Mouse (Mus musculus): ENCODE results near the gene Gnl2. TPM values are rescaled to one million over a fixed set of nuclear protein-coding genes. Genes with fewer than 3 reads are reported as not detected.
A peak's percentile ranks its signal among the peaks of the same experiment; 100 is the strongest.

The Gnl2 gene
- polyA plus RNA-seq, 1 experiment from 2014 or later = 94.8 TPM

DNA sequence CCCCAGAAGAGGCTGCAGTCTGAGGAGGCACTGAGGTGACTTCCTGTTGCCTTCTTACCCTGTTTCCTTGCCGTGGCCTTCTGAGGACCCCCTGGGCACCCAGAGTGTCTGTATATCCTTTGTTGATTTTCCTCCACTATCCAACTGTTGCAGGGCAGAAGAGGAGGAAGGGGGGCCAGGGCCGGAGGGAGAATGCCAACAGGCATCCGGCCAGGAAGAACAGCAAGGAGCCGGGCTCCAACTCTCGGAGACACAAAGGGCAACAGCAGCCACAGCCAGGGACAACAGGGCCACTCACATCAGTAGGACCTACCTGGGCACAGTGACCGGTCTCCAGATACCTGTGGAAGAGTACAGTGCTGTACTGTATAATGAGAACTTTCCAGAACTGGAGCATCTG lies 8.2 kb upstream of the Gnl2 start:
- H3K4me1 ChIP-seq (replicated peaks) = no peaks in the 10 kb centered on the region
- no peaks in the 10 kb centered on the region for H3K36me3 ChIP-seq
- no peak overlapping the region for H3K4me3 ChIP-seq (replicated peaks)
- no peak for ATAC-seq
- H3K27ac ChIP-seq = no peak overlapping the region
- H3K27me3 ChIP-seq = no peaks in the 10 kb centered on the region
- WGBS = 70% methylated on average over 6 of the region's 6 CpGs
- no peak overlapping the region for H3K4me2 ChIP-seq (replicated peaks)
- no peaks in the 10 kb centered on the region for H3K9me3 ChIP-seq
- no peak overlapping the region for H3K9ac ChIP-seq (replicated peaks)

DNA sequence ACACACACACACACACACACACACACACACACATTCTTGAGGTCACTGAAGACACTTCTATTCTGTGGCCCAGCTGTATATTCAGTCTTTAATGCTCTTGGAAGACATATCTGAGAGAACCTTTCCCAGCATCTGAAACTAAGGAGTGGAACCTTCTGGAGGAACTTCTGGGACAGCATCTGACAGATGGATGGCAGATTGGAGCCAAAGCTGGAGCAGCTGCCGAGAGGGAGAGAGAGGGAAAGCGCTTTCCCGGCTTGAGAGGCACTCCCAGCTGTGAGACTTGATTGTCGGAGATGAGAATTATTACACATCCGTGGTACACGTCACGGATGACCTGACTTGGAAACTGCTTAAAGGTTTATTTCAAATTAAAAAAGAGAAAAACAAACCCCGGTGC lies 7.7 kb upstream of the Gnl2 start:
- H3K36me3 ChIP-seq = no peaks in the 10 kb centered on the region
- H3K4me2 ChIP-seq (replicated peaks) = no peak overlapping the region
- no peaks in the 10 kb centered on the region for H3K27me3 ChIP-seq
- no peak for ATAC-seq
- H3K4me1 ChIP-seq (replicated peaks) = no peaks in the 10 kb centered on the region
- H3K4me3 ChIP-seq (replicated peaks) = no peak overlapping the region
- WGBS = 71% methylated on average over 8 of the region's 8 CpGs
- H3K27ac ChIP-seq = no peak overlapping the region
- H3K9me3 ChIP-seq = no peaks in the 10 kb centered on the region
- no peak overlapping the region for H3K9ac ChIP-seq (replicated peaks)

DNA sequence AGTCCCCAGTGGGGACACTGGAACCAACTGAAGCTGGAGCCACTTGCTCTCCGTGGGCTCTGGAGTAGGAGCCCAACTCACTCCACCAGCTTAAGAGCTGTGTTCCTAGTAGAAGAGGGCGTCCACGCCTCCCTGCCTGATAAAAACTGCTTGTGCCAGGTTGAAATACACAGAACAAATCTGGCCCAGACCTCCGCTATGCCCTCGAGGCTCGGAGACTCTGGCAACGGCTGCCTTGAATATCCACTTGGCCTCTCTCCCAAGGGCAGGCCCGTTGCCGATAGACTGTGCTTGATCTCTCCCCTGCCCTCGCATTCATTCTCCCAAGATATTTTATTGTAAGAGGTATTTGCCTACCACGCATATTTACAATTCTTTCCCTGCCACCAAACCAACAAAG lies 1.0 kb downstream of the Gnl2 start:
- Histone ChIP-seq H3K27me3 (no peaks in the 10 kb centered on the region), H3K4me1 (replicated peaks) (no peaks in the 10 kb centered on the region), H3K4me2 (replicated peaks) (no peak overlapping the region), H3K9me3 (no peaks in the 10 kb centered on the region), H3K4me3 (replicated peaks) (no peak overlapping the region), H3K27ac (no peak overlapping the region), H3K36me3 (no peaks in the 10 kb centered on the region), H3K9ac (replicated peaks) (no peak overlapping the region)
- ATAC-seq = no peak
- 79% methylated on average over 11 of the region's 11 CpGs for WGBS

DNA sequence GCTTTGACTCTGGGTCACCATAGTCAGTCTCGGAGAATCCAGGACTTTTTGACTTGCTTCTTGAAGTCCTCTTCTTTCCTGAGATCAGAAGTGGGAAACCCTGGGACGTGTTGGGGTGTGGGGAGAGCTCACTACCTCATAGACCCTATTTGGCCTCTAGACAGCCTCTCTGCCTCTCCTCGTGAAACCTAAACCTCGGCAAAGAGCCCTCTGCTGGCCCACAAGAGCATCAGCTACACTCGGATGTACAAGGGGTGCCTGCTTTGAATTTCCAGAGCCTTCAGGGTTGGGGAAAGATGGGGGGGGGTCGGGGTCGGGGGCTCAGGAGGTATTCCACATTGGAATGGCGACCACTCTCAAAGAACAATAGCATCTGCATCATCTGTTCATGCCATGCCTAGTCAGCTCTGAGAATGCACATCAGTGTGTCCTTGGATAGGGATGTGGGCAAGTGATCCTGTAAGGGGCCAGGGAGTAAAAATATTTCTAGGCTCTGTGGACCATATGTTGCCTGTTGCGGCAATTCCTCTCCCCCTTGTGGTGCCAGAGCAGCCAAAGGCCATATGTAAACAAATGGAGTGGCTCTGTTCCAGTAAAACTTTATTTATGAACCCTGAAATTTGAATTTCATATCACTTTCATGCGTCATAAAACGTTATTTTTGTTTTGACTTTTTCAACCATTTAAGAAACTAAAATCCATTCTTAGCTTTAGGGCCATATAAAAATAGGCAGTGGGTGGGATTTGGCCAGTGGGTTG lies 4.6 kb downstream of the Gnl2 start:
- Histone ChIP-seq H3K4me3 (replicated peaks) (no peak overlapping the region), H3K9me3 (no peaks in the 10 kb centered on the region), H3K27ac (no peak overlapping the region), H3K4me1 (replicated peaks) (no peaks in the 10 kb centered on the region), H3K36me3 (no peaks in the 10 kb centered on the region), H3K27me3 (no peaks in the 10 kb centered on the region), H3K9ac (replicated peaks) (no peak overlapping the region), H3K4me2 (replicated peaks) (no peak overlapping the region)
- ATAC-seq = no peak
- WGBS = 38% methylated on average over 11 of the region's 11 CpGs

DNA sequence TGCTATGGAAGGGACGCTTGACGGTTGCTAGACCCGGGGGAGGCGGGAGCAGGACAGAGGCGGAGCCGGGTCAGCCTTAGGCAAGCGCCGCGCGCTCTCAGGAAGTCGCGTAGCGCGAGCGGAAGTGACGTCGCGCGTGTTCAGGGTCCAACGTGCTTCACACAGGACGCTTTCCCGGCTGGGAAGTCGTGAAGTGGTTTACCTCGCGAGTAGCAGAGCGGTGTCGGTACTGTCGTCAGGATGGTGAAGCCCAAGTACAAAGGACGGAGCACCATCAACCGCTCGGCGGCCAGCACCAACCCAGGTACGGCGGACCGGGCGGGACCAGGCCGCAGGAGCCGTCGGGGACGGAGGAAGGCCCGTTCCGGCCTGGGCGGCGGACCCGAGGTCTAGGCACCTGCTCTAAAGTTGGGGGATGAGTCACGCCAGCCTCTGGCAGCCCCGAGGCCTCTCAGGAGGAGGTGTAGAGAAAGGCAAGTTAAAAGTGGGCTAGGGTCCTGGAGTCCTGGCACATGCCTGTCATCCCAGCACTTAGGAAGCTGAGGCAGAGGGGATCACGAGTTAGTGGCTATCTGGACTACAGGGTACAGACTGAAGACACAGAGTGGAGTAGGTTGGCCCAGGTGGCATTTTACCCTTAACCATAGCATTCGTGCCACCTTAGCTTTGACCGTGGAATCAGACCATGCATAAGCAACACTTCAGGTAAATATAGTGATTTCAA lies 13.7 kb downstream of the Gnl2 start:
- ATAC-seq = peak; percentile 98
- H3K36me3 ChIP-seq = peaks cover 12% of the 10 kb centered on the region
- no peaks in the 10 kb centered on the region for H3K27me3 ChIP-seq
- no peaks in the 10 kb centered on the region for H3K9me3 ChIP-seq
- peak overlapping the region; percentile 92 for H3K4me2 ChIP-seq (replicated peaks)
- peak overlapping the region; percentile 51; the same call in 1 of the 2 replicates for H3K27ac ChIP-seq
- H3K4me3 ChIP-seq (replicated peaks) = peak overlapping the region; percentile 97
- WGBS = under 1% methylated on average over 50 of the region's 50 CpGs
- H3K9ac ChIP-seq (replicated peaks) = peak overlapping the region; percentile 93
- peaks cover 27% of the 10 kb centered on the region for H3K4me1 ChIP-seq (replicated peaks)

DNA sequence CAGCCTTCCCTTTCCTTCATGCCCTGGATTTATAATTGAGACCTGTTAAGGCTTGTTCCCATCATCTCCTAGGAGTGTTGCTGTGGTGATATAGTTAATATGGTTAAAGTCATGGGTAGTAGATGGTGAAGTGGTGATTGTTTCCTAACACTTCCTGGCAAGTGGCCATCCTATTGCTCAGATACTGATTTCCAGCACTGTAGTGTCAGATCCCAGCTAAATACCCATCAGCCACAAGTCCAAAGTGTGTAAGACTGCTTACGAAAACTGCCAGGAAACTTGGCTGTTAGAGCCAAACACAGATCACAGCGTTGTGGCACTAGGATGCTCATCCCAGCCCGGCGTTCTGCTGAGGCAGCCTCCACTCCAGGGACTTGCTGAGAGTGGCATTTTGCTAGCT lies 18.0 kb downstream of the Gnl2 start:
- H3K9me3 ChIP-seq = no peaks in the 10 kb centered on the region
- H3K4me1 ChIP-seq (replicated peaks) = peaks cover 24% of the 10 kb centered on the region
- WGBS = 91% methylated on average over 4 of the region's 4 CpGs
- H3K4me3 ChIP-seq (replicated peaks) = no peak overlapping the region
- H3K4me2 ChIP-seq (replicated peaks) = no peak overlapping the region
- ATAC-seq = no peak
- no peaks in the 10 kb centered on the region for H3K27me3 ChIP-seq
- peaks cover 46% of the 10 kb centered on the region for H3K36me3 ChIP-seq
- no peak overlapping the region for H3K9ac ChIP-seq (replicated peaks)
- no peak overlapping the region for H3K27ac ChIP-seq

DNA sequence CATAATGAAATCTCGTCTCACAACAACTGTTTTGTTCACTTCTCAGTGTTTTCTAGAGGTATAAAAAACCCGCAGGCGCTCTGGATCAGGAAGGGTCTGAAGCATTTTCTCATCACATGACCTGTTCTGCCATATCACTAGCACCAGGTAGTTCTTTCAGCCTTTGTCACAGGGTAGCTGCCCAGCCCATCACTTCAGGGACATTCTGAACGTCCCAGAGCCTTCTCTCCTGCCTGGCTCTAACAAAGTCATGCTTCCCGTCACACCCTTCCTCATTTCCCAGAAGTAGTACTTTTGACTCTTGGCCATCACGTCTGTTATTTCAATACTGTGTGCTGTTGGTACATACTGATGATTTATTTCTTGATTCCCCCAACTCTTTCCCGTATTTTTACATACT lies 28.1 kb downstream of the Gnl2 start:
- Histone ChIP-seq H3K27me3 (no peaks in the 10 kb centered on the region), H3K9me3 (no peaks in the 10 kb centered on the region), H3K36me3 (peaks cover 92% of the 10 kb centered on the region), H3K4me3 (replicated peaks) (no peak overlapping the region), H3K9ac (replicated peaks) (no peak overlapping the region), H3K4me2 (replicated peaks) (no peak overlapping the region), H3K4me1 (replicated peaks) (no peaks in the 10 kb centered on the region), H3K27ac (no peak overlapping the region)
- 90% methylated on average over 7 of the region's 7 CpGs for WGBS
- no peak for ATAC-seq

DNA sequence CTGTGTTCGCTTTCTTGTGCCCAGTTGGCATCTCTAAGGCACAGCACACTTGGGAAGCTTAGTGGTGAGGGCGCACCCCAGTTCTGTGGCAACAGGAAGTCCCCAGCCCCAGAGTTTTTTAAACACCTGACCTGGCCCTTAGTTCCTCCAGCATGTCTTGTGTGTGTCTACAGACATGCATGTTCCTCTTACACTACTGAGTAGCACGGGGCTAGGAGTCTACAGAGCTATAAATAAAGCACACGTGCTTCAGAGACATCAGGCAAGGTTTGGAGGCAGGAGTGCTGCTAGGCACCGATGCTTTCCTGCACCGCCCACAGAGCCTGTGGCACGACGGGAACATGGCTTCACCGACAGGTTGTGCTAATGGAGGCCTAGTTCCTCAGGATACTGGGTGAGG lies 39.0 kb downstream of the Gnl2 start:
- ATAC-seq = no peak
- H3K4me3 ChIP-seq (replicated peaks) = no peak overlapping the region
- no peaks in the 10 kb centered on the region for H3K9me3 ChIP-seq
- H3K36me3 ChIP-seq = peaks cover 57% of the 10 kb centered on the region
- WGBS = 92% methylated on average over 9 of the region's 9 CpGs
- no peak overlapping the region for H3K27ac ChIP-seq
- H3K9ac ChIP-seq (replicated peaks) = no peak overlapping the region
- peaks cover 8% of the 10 kb centered on the region for H3K4me1 ChIP-seq (replicated peaks)
- H3K27me3 ChIP-seq = no peaks in the 10 kb centered on the region
- no peak overlapping the region for H3K4me2 ChIP-seq (replicated peaks)

DNA sequence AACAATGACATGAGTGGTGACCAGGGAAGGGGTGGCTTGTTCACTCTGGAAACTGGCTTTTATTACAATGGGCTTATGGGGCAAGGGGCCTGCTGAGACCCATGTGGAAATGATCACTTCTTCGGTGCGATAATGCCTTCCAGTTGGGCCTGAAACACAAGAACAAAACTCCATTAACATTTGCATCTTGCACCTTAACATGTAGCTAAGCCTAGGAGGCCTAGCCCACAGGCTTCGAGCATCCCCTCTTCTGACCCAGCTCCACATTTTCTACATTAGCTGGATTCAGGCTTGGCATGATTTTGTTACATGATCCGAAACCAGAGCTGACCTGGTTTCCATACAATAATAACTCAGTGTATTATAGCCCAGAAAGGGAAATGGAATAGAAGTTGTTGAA lies 40.1 kb downstream of the Gnl2 start:
- Histone ChIP-seq H3K4me2 (replicated peaks) (no peak overlapping the region), H3K9ac (replicated peaks) (no peak overlapping the region), H3K4me3 (replicated peaks) (no peak overlapping the region), H3K4me1 (replicated peaks) (peaks cover 8% of the 10 kb centered on the region), H3K36me3 (peaks cover 46% of the 10 kb centered on the region), H3K9me3 (no peaks in the 10 kb centered on the region), H3K27ac (no peak overlapping the region), H3K27me3 (no peaks in the 10 kb centered on the region)
- WGBS = 96% methylated on average over 4 of the region's 4 CpGs
- ATAC-seq = no peak

DNA sequence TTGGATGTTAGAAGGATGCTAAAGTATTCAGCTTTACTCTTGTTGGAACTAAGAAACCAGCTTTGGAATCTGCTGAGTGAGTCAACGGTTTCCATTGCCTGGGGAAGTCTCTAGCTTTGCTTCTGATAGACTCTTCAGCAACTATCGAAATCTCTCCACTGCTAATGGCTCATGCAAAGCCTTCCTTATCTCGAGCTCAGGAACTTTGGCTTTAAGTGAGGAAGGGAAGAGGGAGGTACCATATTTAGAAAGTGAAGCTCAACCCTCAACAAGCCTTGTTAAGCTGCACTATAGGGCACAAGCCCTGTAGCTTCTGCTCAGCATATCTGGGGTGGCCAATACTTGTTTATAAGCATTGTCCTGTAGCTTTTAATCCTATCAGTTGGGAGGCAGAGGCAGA lies 40.9 kb downstream of the Gnl2 start:
- Histone ChIP-seq H3K4me1 (replicated peaks) (peaks cover 8% of the 10 kb centered on the region), H3K4me2 (replicated peaks) (no peak overlapping the region), H3K9ac (replicated peaks) (no peak overlapping the region), H3K36me3 (peaks cover 39% of the 10 kb centered on the region), H3K27me3 (no peaks in the 10 kb centered on the region), H3K27ac (no peak overlapping the region), H3K4me3 (replicated peaks) (no peak overlapping the region), H3K9me3 (no peaks in the 10 kb centered on the region)
- 68% methylated on average over 3 of the region's 3 CpGs for WGBS
- ATAC-seq = no peak

DNA sequence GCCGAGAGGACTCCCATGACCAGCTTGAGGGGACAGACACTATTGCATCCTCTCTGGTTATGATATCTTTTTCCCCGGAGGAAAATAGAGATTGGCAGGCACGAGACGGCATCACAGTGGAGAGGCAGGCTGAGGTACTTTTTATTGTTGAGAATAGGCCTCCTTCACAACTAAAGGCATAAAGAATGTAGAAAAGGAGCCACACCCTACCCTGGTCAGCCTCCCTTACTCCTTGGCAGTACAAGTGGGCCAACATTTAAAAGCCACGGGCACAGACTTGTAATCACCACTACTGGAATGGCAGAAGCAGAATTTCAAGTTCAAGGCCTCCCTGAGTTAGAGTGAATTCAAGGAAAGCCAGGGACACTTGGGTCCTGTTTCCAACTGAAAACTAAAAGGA lies 41.6 kb downstream of the Gnl2 start:
- Histone ChIP-seq H3K4me3 (replicated peaks) (no peak overlapping the region), H3K27ac (no peak overlapping the region), H3K36me3 (peaks cover 33% of the 10 kb centered on the region), H3K4me2 (replicated peaks) (no peak overlapping the region), H3K4me1 (replicated peaks) (peaks cover 8% of the 10 kb centered on the region), H3K9me3 (no peaks in the 10 kb centered on the region), H3K27me3 (no peaks in the 10 kb centered on the region), H3K9ac (replicated peaks) (no peak overlapping the region)
- ATAC-seq = no peak
- 58% methylated on average over 5 of the region's 5 CpGs for WGBS

DNA sequence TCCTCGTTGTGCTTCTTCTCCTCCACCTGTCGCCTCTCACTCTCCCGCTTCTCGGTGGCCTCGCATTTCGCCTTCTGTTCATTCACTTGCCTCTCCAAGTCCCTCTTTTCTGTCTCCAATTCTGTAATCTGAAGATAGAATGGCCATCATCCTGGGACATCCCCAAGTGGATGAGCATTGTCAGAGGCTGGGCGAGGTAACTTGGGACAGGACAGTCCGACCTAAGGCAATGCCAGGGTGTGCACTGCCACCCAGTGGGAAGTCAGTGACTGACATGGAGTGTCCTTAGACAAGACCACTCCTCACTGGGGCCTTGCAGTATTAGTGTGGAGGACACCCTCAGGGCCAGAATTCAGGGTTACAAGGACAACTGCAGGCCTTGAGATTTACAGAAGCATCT lies 42.6 kb downstream of the Gnl2 start:
- peak; percentile 88 for ATAC-seq
- H3K4me3 ChIP-seq (replicated peaks) = peak overlapping the region; percentile 18; the same call in 1 of the 2 replicates
- no peak overlapping the region for H3K27ac ChIP-seq
- H3K36me3 ChIP-seq = peaks cover 23% of the 10 kb centered on the region
- H3K27me3 ChIP-seq = no peaks in the 10 kb centered on the region
- WGBS = 2% methylated on average over 8 of the region's 8 CpGs
- no peaks in the 10 kb centered on the region for H3K9me3 ChIP-seq
- H3K4me1 ChIP-seq (replicated peaks) = peaks cover 8% of the 10 kb centered on the region
- H3K4me2 ChIP-seq (replicated peaks) = peak overlapping the region; percentile 43
- peak overlapping the region; percentile 44; the same call in 1 of the 2 replicates for H3K9ac ChIP-seq (replicated peaks)
